Mouse (Mus musculus) cerebellum, adult 2 months (tissue): ENCODE measurements around the gene Syt2. TPM values are rescaled to one million over a fixed set of nuclear protein-coding genes. Genes with fewer than 3 reads are reported as not detected.

Source experiments
- DNase-seq, 2 experiments: peaks; one replicate each; pipeline ENCODE4 v3.0.0; 2021
- H3K27ac ChIP-seq: fragments of 200-500 bp; 2 replicates; pipeline ENCODE4 v1.5.1; 2012; ENCODE audit warnings: low read length, control low read depth, inconsistent platforms; ENCODE audit not compliant: insufficient read depth
- H3K27me3 ChIP-seq: fragments of 200-500 bp; 2 replicates; pipeline ENCODE4 v1.6.1; 2012; ENCODE audit warnings: inconsistent platforms, mild to moderate bottlenecking, low read length, moderate library complexity; ENCODE audit not compliant: control insufficient read depth, insufficient read depth
- H3K4me1 ChIP-seq: fragments of 200-500 bp; 2 replicates; pipeline ENCODE4 v1.6.1; 2011; ENCODE audit warnings: low read length; ENCODE audit not compliant: control insufficient read depth, insufficient read depth
- H3K4me3 ChIP-seq: fragments of 200-500 bp; replicated peaks from 2 replicates; pipeline ENCODE3; 2011; ENCODE audit warnings: mild to moderate bottlenecking, low read depth, low read length, control low read depth; ENCODE audit not compliant: insufficient read depth
- CTCF ChIP-seq: fragments of 200-500 bp; IDR thresholded peaks from 2 replicates; pipeline ENCODE4 v1.5.1; 2011; ENCODE audit warnings: low read depth, mild to moderate bottlenecking, control low read depth, low read length, moderate library complexity, borderline replicate concordance; ENCODE audit not compliant: insufficient read depth
- POLR2A ChIP-seq: fragments of 200-500 bp; IDR thresholded peaks from 2 replicates; pipeline ENCODE4 v1.6.1; 2011; ENCODE audit warnings: low read length, control low read depth, borderline replicate concordance; ENCODE audit not compliant: insufficient read depth
- WGBS: fragments of 180-500 bp; shearing (Covaris S2); methylation state at CpG from one replicate; pipeline ENCODE4 v1.1.7; 2018; 5-methylcytosine and 5-hydroxymethylcytosine counted together
- polyA plus RNA-seq: library from polyadenylated mRNA; depleted of rRNA; stranded (reverse); fragments of >200 nt; gene quantifications from 2 replicates; pipeline ENCODE4 v1.2.3, GENCODE M21; 2012

The Syt2 gene
- polyA plus RNA-seq, 1 experiment = 318 TPM

GRCm38 (mm10) chr1:134737463-134737862 lies 91.0 kb downstream of the Syt2 start:
- DNase-seq = peak; percentile 59 to 61
- WGBS = 12% methylated on average over 9 of the region's 9 CpGs

DNA sequence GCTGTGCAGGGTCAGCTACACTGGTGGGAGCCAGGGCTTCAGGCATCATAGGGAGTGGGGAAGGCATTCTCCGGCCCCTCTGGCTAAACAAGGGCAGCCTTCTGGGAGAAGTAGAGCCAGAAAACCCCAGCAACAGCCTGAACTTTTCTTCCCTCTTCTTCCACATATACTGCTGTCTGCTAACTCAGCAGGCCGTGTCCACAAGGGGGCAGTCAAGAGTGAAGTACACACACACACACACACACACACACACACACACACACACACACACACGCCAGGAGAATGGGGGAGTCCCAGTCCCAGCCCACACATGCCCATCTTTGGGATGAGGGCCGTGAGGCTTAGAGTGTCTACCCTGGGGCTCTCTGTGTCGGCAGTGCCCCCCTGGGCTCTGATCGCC lies 95.0 kb downstream of the Syt2 start:
- Histone ChIP-seq H3K4me1 (peaks cover 22% of the 10 kb centered on the region), H3K27ac (no peak overlapping the region), H3K27me3 (no peaks in the 10 kb centered on the region), H3K4me3 (no peak overlapping the region)
- TF ChIP-seq CTCF (peak; percentile 48; the same call in 1 of the 2 replicates), POLR2A (no peak)
- 88% methylated on average over 6 of the region's 6 CpGs for WGBS
- DNase-seq = peak in 1 of 2 experiments; percentile 43

More at GRCm38 (mm10) chr1:134737463-134737862, 91.0 kb downstream of the Syt2 start:
- H3K27me3 ChIP-seq = no peaks in the 10 kb centered on the region
- H3K4me1 ChIP-seq = peaks cover 27% of the 10 kb centered on the region
- no peak overlapping the region for H3K4me3 ChIP-seq
- H3K27ac ChIP-seq = peak overlapping the region; percentile 25
- TF ChIP-seq CTCF (no peak), POLR2A (no peak)

- Histone ChIP-seq H3K27me3 (no peaks in the 10 kb centered on the region), H3K4me3 (no peak overlapping the region), H3K4me1 (peaks cover 18% of the 10 kb centered on the region), H3K27ac (no peak overlapping the region)
- TF ChIP-seq CTCF (no peak), POLR2A (no peak)
- no peak for DNase-seq
- WGBS = 82% methylated on average over 7 of the region's 7 CpGs
Measured at GRCm38 (mm10) chr1:134741946-134742661, 95.6 kb downstream of the Syt2 start.

GRCm38 (mm10) chr1:134745648-134746047 lies 99.2 kb downstream of the Syt2 start:
- no peak for DNase-seq
- TF ChIP-seq POLR2A = no peak
- peak; percentile 63 for TF ChIP-seq CTCF
- Histone ChIP-seq H3K4me3 (no peak overlapping the region), H3K27ac (no peak overlapping the region), H3K27me3 (no peaks in the 10 kb centered on the region), H3K4me1 (peaks cover 9% of the 10 kb centered on the region)
- WGBS = 48% methylated on average over 5 of the region's 6 CpGs

DNA sequence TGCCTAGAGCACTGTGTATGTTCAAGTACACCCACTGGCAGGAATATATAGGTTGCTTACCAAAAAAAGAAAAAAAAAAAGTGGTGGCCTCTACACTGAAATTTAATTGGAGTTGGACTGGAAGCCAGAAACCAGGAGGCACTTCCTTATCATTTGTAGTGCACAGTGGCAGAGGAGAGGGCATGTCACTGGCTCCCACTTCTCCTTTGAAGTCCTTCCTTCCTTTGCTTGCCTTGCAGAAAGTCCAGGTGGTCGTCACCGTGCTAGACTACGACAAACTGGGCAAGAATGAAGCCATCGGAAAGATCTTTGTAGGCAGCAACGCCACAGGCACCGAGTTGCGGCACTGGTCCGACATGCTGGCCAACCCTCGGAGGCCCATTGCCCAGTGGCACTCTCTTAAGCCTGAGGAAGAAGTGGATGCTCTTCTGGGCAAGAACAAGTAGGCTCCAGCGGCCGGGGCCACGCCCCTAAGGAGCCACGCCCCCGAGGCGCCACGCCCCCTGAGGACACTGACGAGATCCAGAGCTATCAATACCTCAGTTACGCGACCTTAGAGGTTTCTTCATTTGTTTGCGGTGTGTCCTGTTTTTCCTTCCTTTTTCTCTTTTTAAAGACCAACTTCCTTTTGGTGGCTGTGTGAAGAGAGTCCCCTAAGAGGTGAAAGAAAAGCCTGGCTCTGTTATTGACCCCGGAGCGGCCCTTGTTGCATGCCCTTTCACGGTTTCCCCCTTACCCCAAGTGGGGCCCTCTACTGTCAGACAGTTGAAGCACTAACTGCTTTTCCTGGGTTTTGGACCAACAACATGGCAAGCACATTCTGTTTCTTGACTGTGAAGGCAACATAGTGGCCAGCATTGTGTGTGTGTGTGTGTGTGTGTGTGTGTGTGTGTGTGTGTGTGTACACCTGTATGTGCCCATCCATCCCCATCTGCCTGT lies 101.0 kb downstream of the Syt2 start:
- no peaks in the 10 kb centered on the region for H3K27me3 ChIP-seq
- H3K4me1 ChIP-seq = peaks cover 9% of the 10 kb centered on the region
- no peak overlapping the region for H3K27ac ChIP-seq
- 40% methylated on average over 23 of the region's 23 CpGs for WGBS
- no peak overlapping the region for H3K4me3 ChIP-seq
- DNase-seq = no peak
- TF ChIP-seq POLR2A (no peak), CTCF (no peak)

GRCm38 (mm10) chr1:134749889-134750288 lies 103.4 kb downstream of the Syt2 start:
- peak; percentile 78 to 84 for DNase-seq
- TF ChIP-seq CTCF (no peak), POLR2A (no peak)
- WGBS = 22% methylated on average over 7 of the region's 7 CpGs

GRCm38 (mm10) chr1:134752447-134752846 lies 106.0 kb downstream of the Syt2 start:
- Histone ChIP-seq H3K27ac (no peak overlapping the region), H3K4me1 (peaks cover 49% of the 10 kb centered on the region), H3K4me3 (no peak overlapping the region), H3K27me3 (no peaks in the 10 kb centered on the region)
- 69% methylated on average over 5 of the region's 5 CpGs for WGBS
- no peak for DNase-seq
- TF ChIP-seq CTCF (no peak), POLR2A (no peak)

More at GRCm38 (mm10) chr1:134749889-134750288, 103.4 kb downstream of the Syt2 start:
- Histone ChIP-seq H3K4me3 (no peak overlapping the region), H3K27me3 (no peaks in the 10 kb centered on the region), H3K4me1 (peaks cover 26% of the 10 kb centered on the region), H3K27ac (no peak overlapping the region)
